Mouse (Mus musculus) kidney, embryonic 15.5 days (tissue): Measurements from ENCODE around the gene Prkar1b. TPM values are rescaled to one million over a fixed set of nuclear protein-coding genes. Genes with fewer than 3 reads are reported as not detected.

Experiments used
- ATAC-seq: fragments of 200-750 bp; cut with Nextera tagmentation; replicated peaks from 2 replicates; pipeline ENCODE4 v1.8.0; 2017; ENCODE audit warnings: moderate TSS enrichment; ENCODE audit not compliant: low FRiP score
- H3K27ac ChIP-seq: fragments of 300-500 bp; sonication (generic); 2 replicates; pipeline ENCODE4 v1.5.1; 2015; ENCODE audit warnings: mild to moderate bottlenecking, inconsistent platforms
- H3K27me3 ChIP-seq: fragments of 300-500 bp; sonication (generic); 2 replicates; pipeline ENCODE4 v1.6.1; 2015; ENCODE audit warnings: inconsistent platforms
- H3K36me3 ChIP-seq: fragments of 300-500 bp; sonication (generic); 2 replicates; pipeline ENCODE4 v1.6.1; 2015; ENCODE audit warnings: inconsistent platforms
- H3K4me1 ChIP-seq: fragments of 300-500 bp; sonication (generic); 2 replicates; pipeline ENCODE4 v1.6.1; 2015; ENCODE audit warnings: inconsistent platforms
- H3K4me2 ChIP-seq: fragments of 300-500 bp; sonication (generic); 2 replicates; pipeline ENCODE4 v1.6.1; 2015; ENCODE audit warnings: moderate library complexity, mild to moderate bottlenecking, inconsistent platforms
- H3K4me3 ChIP-seq: fragments of 300-500 bp; sonication (generic); replicated peaks from 2 replicates; pipeline ENCODE4 v1.5.1; 2015; ENCODE audit warnings: mild to moderate bottlenecking, inconsistent platforms
- H3K9ac ChIP-seq: fragments of 300-500 bp; sonication (generic); 2 replicates; pipeline ENCODE4 v1.6.1; 2015; ENCODE audit warnings: mild to moderate bottlenecking, inconsistent platforms
- H3K9me3 ChIP-seq: fragments of 300-500 bp; sonication (generic); replicated peaks from 2 replicates; pipeline ENCODE4 v1.6.1; 2016; ENCODE audit warnings: inconsistent platforms
- WGBS: fragments of 180-500 bp; shearing (Covaris S2); methylation state at CpG from one replicate; pipeline ENCODE4 v1.1.7; 2015; ENCODE audit warnings: mixed read lengths; 5-methylcytosine and 5-hydroxymethylcytosine counted together
- polyA plus RNA-seq: library from polyadenylated mRNA; unstranded; fragments of >200 nt; fragmentation: Nextera tagmentation; extraction: Ambion mirVana; gene quantifications from 2 replicates; pipeline ENCODE4 v1.2.1, GENCODE M21; 2015

The Prkar1b gene
- polyA plus RNA-seq, 1 experiment from 2014 or later, result 22.7 TPM

DNA sequence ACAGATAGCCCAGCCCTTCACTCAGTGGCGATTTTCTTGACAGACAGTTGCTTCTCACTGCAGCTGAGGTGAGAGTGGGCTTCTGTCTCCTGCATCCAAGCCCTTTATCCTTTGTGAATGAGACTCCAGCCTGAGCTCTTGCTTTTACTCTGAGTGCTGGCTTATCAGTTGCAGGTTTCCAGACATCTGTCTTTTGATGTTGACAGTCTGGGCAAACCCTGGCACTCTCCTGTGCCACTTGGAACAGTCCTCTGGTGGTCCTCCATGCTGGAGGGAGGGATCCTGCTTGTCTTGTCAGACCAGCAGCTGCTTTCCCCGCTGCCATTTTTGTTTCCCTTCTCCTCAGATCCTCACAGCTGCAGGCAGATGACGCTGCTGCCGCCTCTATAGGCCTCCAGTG lies 22.1 kb upstream of the Prkar1b start:
- peaks cover 58% of the 10 kb centered on the region for H3K36me3 ChIP-seq

DNA sequence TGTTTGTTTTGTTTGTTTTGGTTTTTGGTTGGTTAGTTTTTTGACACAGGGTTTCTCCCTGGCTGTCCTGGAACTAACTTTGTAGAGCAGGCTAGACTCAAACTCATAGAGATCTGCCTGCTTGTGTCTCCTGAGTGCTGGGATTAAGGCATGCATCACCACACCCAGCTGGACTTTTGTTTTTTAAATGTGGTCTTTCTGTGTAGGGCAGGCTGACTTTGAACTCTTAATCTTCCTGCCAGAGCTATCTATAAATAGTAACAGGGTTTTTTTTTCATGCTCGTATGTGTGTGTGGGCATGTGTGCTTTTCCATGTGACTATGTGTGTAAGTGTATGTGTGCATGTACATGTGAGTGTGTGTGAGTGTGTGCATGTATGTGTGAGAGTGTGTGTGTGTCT lies 17.7 kb upstream of the Prkar1b start:
- Histone ChIP-seq H3K27ac (no peak overlapping the region), H3K4me1 (no peaks in the 10 kb centered on the region), H3K9me3 (no peaks in the 10 kb centered on the region), H3K4me3 (no peak overlapping the region), H3K27me3 (no peaks in the 10 kb centered on the region), H3K4me2 (no peak overlapping the region), H3K36me3 (peaks cover 81% of the 10 kb centered on the region), H3K9ac (no peak overlapping the region)
- ATAC-seq, result no peak
- WGBS, result 58% methylated on average over 1 of the region's 1 CpGs

More for the DNA sequence above, 22.1 kb upstream of the Prkar1b start:
- ATAC-seq, result no peak
- WGBS, result 92% methylated on average over 4 of the region's 4 CpGs
- H3K9ac ChIP-seq, result no peak overlapping the region
- H3K9me3 ChIP-seq, result no peaks in the 10 kb centered on the region
- H3K27ac ChIP-seq, result no peak overlapping the region
- H3K4me3 ChIP-seq, result no peak overlapping the region
- H3K4me2 ChIP-seq, result no peak overlapping the region
- no peaks in the 10 kb centered on the region for H3K27me3 ChIP-seq
- peaks cover 21% of the 10 kb centered on the region for H3K4me1 ChIP-seq

DNA sequence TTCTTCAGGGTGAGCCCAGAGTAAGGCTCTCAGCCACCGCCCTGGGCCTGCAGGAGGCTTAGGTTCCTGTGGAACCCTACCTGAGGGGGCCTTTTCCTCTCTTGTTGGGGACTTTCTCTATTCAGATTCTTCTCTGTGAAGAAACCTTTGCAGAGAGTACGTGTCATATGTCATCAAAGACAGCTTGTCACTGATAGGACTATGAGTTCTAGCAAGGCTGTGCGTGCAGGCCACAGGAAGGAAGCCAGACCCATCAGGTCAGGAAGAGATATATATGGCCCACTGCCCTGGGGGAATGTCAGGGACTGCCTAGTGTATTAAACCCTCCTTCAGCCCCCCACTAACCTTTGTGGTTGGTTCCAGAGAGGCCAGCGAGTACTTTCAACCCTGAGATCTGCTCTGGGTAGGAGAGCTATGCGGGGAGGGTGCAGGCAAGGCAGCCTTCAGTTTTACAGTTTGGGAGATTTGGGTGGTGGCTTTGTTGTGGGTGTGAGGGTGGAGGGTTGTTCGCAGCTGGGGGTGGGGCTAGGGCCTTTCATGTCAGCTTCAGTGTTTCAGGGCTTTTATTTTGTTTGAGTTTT lies 17.1 kb upstream of the Prkar1b start:
- Histone ChIP-seq H3K9ac (no peak overlapping the region), H3K36me3 (peaks cover 81% of the 10 kb centered on the region), H3K27me3 (no peaks in the 10 kb centered on the region), H3K4me3 (no peak overlapping the region), H3K4me2 (no peak overlapping the region), H3K4me1 (no peaks in the 10 kb centered on the region), H3K9me3 (no peaks in the 10 kb centered on the region), H3K27ac (no peak overlapping the region)
- 77% methylated on average over 6 of the region's 6 CpGs for WGBS
- ATAC-seq, result no peak

DNA sequence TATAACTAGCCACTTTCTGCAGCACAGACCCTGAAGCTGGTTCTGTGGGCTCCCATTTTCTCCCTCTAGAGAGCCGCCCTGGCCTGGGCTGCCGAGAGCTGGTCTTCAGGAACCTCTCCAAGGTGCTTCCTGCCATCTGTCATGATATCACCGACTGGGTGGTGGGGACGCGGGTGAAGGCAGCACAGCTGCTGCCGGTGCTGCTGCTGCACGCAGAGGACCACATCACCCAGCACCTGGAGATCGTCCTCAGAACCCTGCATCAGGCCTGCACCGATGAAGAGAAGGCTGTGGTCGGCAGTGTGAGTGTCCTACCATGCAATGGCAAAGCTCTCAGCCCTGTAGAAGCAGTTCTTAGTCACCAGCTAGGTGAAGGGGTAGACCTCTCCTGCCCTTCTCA lies 11.8 kb upstream of the Prkar1b start:
- Histone ChIP-seq H3K4me3 (no peak overlapping the region), H3K4me2 (no peak overlapping the region), H3K27me3 (no peaks in the 10 kb centered on the region), H3K27ac (no peak overlapping the region), H3K9me3 (no peaks in the 10 kb centered on the region), H3K9ac (no peak overlapping the region), H3K4me1 (no peaks in the 10 kb centered on the region), H3K36me3 (peaks cover 66% of the 10 kb centered on the region)
- WGBS, result 77% methylated on average over 10 of the region's 10 CpGs
- ATAC-seq, result no peak

DNA sequence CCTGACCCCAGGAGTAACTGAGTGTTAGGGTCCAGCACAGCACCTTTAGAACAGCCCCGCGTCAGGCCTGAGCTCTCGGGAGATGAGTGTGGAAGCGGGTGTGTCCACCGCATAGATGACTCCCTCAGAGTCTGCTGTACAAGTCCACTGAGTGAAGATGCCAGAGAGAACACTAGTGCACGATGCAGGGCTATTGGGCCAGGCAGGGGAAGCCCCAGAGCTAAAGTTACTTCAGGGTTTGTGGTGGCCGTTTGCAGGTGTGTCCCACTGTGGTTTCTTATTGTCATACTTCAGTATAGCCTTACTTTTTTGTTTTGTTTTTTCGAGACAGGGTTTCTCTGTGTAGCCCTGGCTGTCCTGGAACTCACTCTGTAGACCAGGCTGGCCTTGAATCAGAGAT lies 11.1 kb upstream of the Prkar1b start:
- WGBS, result 87% methylated on average over 8 of the region's 8 CpGs
- no peak overlapping the region for H3K4me2 ChIP-seq
- H3K9me3 ChIP-seq, result no peaks in the 10 kb centered on the region
- H3K27ac ChIP-seq, result no peak overlapping the region
- no peak overlapping the region for H3K4me3 ChIP-seq
- no peaks in the 10 kb centered on the region for H3K27me3 ChIP-seq
- no peaks in the 10 kb centered on the region for H3K4me1 ChIP-seq
- ATAC-seq, result no peak
- H3K9ac ChIP-seq, result no peak overlapping the region
- peaks cover 66% of the 10 kb centered on the region for H3K36me3 ChIP-seq

DNA sequence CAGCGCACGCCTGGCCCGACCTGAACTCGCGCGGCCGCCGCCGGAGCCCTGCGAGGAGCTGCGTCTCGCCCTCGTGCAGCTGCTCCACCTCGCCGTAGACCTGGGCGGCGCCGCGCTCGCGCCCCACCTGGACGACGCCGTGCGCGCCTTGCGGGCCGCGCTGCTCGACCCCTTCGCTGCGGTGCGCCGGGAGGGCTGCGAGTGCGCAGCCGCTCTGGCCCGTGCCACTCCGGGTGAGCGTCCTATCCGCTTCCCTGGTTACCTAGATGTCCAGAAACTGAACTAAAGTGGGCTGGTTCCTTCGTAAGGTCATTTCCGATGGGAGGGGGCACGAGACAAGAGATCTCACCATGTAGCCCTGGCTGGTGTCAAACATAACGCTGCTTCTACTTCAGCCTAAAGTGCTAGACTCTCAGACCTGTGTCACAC lies 816 bp upstream of the Prkar1b start:
- Histone ChIP-seq H3K27me3 (no peaks in the 10 kb centered on the region), H3K27ac (peak overlapping the region; percentile 66), H3K4me2 (peak overlapping the region; percentile 82), H3K4me3 (peak overlapping the region; percentile 73), H3K36me3 (peaks cover 38% of the 10 kb centered on the region), H3K9me3 (no peaks in the 10 kb centered on the region), H3K4me1 (peaks cover 21% of the 10 kb centered on the region), H3K9ac (peak overlapping the region; percentile 70)
- WGBS, result under 1% methylated on average over 44 of the region's 45 CpGs
- peak; percentile 27 for ATAC-seq

DNA sequence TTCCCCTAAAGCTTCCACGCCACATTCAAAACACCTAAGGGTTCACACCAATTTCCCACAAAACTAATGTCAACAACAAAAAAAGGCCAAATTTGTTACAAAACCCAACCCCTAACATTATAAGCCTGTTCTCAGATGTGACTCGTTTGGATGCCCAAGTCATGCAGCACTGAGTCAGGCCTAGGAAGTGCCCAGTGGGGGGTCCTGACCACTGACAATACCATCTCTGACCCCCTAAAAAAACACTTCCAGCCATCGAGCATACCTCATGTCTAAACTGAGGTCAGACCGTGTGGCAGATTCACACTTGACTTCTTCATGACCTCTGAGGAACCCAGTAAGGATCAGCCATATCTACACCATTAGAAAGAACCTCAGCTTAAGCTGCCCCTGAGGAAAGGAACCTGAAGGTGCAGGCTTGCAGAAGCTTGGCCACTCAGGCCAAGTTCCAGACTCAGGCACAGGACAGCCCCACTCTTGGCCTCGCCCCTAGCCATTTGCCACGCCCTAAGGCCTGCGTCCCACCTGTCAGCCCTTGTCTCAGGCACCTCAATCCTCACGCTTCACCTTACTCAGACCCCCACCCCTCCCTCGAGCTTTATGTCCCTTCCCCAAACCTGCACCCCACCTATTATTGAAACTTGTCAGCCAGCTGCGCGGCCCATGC lies 662 bp downstream of the Prkar1b start:
- no peaks in the 10 kb centered on the region for H3K27me3 ChIP-seq
- H3K9me3 ChIP-seq, result no peaks in the 10 kb centered on the region
- H3K4me1 ChIP-seq, result peaks cover 21% of the 10 kb centered on the region
- H3K4me2 ChIP-seq, result peak overlapping the region; percentile 82
- peak overlapping the region; percentile 73 for H3K4me3 ChIP-seq
- H3K36me3 ChIP-seq, result peaks cover 24% of the 10 kb centered on the region
- ATAC-seq, result peak; percentile 82
- peak overlapping the region; percentile 76 for H3K27ac ChIP-seq
- WGBS, result 20% methylated on average over 11 of the region's 11 CpGs
- peak overlapping the region; percentile 32; the same call in 1 of the 2 replicates for H3K9ac ChIP-seq

DNA sequence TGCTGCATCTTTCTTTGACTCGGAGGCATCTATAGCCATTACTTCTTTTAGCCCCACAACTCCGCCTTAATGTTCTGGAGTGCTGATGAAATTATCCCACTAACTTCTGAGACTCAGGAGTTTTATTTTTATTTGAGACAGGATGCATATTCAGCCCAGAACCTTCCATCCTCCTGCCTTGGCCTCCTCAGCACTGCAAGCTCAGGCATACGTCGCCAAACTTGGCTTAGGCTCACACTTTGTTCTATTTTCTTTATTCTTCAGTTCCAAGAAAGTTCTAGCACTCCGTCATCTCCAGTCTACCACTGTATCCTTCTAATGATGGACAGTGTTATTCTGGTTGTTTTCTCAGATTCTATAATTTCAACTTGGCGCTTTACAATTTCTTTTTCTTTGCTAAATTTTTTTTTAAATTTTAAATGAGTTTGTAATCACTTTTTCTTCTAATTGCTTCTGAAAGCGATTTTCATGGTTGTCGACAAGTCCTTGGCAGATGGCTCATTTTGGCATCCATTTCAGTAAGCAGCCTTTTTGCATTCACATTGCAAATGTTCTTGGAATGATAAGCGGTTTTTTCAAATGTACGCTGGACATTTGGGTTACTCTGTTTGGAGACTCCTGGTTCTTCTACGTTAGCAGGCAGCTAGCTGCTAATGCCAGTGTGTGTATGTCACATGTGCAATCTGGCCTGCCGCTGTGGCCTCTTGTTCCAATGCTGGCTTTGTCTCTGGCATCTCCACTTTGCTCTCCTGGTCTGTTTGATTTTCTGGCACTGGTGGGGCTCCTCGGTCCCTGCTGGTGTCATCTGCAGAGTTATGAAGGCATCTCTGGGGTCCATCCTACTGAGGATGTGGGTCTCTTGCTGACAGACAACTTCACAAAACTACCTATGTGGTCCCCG lies 2.4 kb downstream of the Prkar1b start:
- Histone ChIP-seq H3K4me1 (peaks cover 21% of the 10 kb centered on the region), H3K9ac (no peak overlapping the region), H3K36me3 (peaks cover 6% of the 10 kb centered on the region), H3K9me3 (no peaks in the 10 kb centered on the region), H3K4me3 (no peak overlapping the region), H3K4me2 (no peak overlapping the region), H3K27me3 (no peaks in the 10 kb centered on the region), H3K27ac (peak overlapping the region; percentile 33; the same call in 1 of the 2 replicates)
- ATAC-seq, result no peak
- 93% methylated on average over 14 of the region's 14 CpGs for WGBS

DNA sequence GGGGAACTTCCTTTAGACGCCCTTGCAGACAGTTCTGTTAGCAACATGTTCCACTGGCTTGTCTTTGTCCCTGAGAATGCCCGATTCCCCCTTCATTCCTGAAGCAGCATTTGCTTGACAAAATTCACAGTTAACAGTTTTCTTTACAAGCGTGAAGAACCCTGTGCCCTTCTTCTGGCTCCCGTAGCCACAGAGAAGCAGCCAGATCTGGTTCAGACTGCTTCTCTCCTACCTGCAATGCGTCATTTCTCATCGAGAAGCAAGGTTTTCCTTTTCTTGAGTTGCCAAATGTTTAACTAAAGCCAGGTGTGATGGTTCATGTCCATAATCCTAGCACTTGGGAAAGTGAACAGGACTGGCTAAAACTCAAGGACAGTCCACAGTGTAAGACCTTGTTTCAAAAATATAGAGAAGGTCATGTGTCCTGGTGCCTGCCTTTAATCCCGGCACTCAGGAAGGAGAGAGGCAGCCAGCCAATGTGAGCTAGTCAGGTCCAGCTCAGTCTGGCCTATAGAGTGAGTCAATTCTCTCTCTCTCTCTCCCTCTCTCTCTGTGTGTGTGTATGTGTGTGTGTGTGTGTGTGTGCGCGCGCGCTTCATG lies 3.2 kb downstream of the Prkar1b start:
- H3K9ac ChIP-seq, result no peak overlapping the region
- no peaks in the 10 kb centered on the region for H3K9me3 ChIP-seq
- H3K4me1 ChIP-seq, result peaks cover 17% of the 10 kb centered on the region
- no peaks in the 10 kb centered on the region for H3K27me3 ChIP-seq
- no peak overlapping the region for H3K4me2 ChIP-seq
- no peak for ATAC-seq
- 88% methylated on average over 11 of the region's 11 CpGs for whole genome bisulfite sequencing
- H3K36me3 ChIP-seq, result no peaks in the 10 kb centered on the region; the same call in 1 of the 2 replicates
- H3K4me3 ChIP-seq, result no peak overlapping the region
- 0 out of 2 replicates have a peak overlapping the region, but pooled peaks have one; percentile 29 for H3K27ac ChIP-seq

DNA sequence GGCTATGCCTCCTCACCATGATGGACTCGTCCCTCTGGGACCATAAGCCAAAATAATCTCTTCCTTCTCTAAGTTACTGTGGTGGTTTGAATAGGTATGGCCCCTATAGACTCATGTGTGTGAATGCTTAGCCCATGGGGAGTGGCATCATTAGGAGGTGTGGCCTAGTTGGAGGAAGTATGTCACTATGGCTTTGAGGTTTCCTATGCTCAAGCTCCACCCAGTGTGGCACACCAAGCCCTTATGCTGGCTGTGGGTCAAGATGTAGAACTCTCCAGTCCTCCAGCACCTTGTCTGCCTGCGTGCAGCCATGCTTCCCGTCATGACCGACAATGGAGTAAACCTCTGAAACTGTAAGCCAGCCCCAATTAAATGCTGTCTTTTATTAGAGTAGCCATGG lies 4.1 kb downstream of the Prkar1b start:
- Histone ChIP-seq H3K4me1 (peaks cover 16% of the 10 kb centered on the region), H3K36me3 (no peaks in the 10 kb centered on the region; the same call in 1 of the 2 replicates), H3K27ac (0 out of 2 replicates have a peak overlapping the region, but pooled peaks have one; percentile 29), H3K4me3 (no peak overlapping the region), H3K4me2 (no peak overlapping the region), H3K9ac (no peak overlapping the region), H3K9me3 (no peaks in the 10 kb centered on the region), H3K27me3 (no peaks in the 10 kb centered on the region)
- ATAC-seq, result no peak
- WGBS, result 90% methylated on average over 4 of the region's 4 CpGs

DNA sequence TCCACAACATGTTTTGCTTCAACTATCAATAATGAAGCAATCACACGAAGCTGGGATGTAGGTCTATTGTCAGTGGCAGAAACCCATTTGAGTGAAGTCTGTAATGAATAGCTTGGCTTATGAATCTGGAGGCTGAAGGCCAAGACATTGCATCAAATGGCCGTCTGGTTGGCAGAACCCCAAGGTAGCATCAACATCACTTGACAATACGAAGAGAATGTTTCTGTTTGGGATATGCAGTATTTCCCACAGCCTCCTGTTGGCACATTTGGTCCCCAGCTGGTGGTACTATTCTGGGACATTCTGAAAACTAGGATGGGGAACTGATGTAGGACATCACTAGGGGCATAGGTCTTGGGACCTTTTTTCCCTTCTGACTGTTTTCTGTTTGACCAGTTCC lies 5.9 kb downstream of the Prkar1b start:
- no peak overlapping the region for H3K27ac ChIP-seq
- WGBS, result 84% methylated on average over 3 of the region's 3 CpGs
- no peak overlapping the region for H3K4me2 ChIP-seq
- no peaks in the 10 kb centered on the region for H3K9me3 ChIP-seq
- no peak overlapping the region for H3K4me3 ChIP-seq
- H3K36me3 ChIP-seq, result no peaks in the 10 kb centered on the region; the same call in 1 of the 2 replicates
- no peak overlapping the region for H3K9ac ChIP-seq
- no peaks in the 10 kb centered on the region for H3K27me3 ChIP-seq
- H3K4me1 ChIP-seq, result peaks cover 18% of the 10 kb centered on the region
- no peak for ATAC-seq
